Mouse (Mus musculus): ENCODE data around the gene Glrx. TPM values are rescaled to one million over a fixed set of nuclear protein-coding genes. Genes with fewer than 3 reads are reported as not detected.
"Not testable (repeated sequence)": the region's sequence is repeated elsewhere in the genome, so short reads cannot be mapped to it uniquely, and the experiment has no call there.

The Glrx gene
- polyA plus RNA-seq, 1 experiment = 243 TPM

GRCm38 (mm10) chr13:75832697-75833096, 7.0 kb upstream of the Glrx start:
- no peak for DNase-seq (ENCODE audit: low read depth, low spot score)

DNA sequence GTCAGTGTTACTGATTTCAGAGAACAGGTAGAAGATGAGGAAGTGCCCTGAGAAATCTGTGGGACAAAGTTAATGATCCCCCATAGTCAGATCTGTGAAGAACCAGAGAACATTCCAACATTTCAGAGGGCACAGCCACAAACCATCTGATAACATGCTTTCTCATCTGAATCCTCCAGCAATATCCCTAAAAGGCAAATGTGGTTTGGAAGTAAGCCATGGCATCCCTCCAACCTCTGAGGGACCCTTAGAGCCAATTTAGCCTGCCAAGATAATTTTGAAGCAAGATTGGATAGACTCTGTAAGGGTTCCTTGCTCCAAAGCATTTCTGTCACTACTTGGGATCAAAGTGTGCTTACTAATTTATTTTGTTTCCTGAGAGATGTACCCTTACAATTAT, 6.2 kb upstream of the Glrx start:
- no peak for DNase-seq (ENCODE audit: low read depth, low spot score)

DNA sequence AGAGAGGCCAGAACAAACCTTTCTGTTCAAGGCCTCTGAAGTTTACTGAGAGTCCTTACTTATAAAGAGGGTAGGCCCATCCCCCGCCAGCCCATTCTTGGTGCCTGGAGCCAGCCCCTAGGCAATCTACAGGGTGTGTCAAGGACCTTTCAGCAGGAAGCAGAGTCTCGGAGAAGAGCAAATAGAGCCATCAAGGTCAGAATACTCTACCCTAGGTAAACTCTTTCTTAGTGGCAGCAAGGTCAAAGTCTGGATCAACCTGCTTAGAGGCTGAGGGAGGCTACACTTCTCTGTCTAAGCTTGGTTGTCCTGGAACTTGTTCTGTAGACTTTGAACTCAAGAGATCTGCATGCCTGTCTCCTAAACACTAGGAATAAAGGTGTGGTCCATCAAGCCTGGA, 4.2 kb upstream of the Glrx start:
- DNase-seq (ENCODE audit: low read depth, low spot score) = no peak
- 33% methylated on average over 2 of the region's 2 CpGs for WGBS

DNA sequence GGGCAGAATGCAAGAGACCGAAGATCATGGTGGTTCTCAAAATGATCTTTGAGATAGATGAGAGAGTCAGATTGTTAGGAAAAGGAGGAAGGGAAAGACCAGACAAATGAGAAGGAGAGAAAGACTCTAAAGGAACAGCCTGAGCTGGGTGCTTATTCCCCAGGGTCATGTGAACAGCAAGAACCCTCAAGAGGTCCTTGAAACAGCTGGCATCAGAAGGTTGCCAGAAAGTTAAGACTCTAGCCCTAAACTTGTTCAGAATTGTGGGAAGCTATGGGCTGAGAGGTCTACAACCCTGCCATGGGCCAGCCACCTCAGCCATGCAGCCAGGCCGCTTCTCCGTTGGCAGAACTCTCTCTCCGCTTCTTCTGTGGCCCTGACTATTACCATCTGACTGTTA, 1.2 kb upstream of the Glrx start:
- DNase-seq (ENCODE audit: low read depth, low spot score) = no peak
- WGBS = 87% methylated on average over 4 of the region's 4 CpGs

- DNase-seq (ENCODE audit: low read depth, low spot score) = no peak
- WGBS = 9% methylated on average over 6 of the region's 6 CpGs
Observed at GRCm38 (mm10) chr13:75840752-75841285, 1.2 kb downstream of the Glrx start.

DNA sequence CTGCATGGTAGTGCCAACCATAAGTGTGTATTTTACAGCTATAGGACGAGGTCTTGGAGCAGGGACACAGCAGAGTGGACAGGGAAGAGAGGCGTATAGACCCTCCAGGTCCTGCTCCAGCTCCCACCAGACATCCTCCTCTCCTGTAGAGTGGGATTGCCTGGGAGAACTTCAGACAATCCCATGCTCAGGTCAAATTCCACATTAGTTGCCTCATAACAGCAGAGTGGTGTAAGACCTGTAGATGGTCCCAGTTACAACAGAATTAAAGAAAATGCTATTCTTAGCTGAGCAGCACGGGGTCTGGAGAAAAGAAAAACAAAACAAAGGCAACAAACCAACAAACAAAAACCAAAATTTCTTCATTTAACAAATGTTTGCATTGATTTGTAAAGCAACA, 2.3 kb downstream of the Glrx start:
- DNase-seq (ENCODE audit: low read depth, low spot score) = no peak
- 50% methylated on average over 3 of the region's 3 CpGs for WGBS

DNA sequence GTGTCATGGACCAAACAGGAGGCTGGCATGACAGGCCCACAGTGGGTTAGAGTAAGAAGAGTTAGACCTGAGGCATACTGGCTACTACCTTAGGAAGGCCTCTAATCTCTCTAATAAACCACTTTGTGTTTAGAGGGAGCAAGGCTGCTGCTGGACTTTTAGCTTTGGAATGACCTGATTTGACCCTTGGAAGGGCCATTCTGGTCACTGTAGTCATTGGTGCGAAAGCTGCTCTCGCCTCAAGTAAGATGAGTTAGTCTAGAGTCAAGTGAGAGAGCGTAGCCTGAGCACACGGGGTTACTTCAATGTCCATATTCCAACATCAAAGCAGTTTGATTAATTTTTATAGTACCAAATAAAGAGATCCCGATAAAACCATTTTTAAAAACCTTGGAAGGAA, 3.7 kb downstream of the Glrx start:
- DNase-seq (ENCODE audit: low read depth, low spot score) = no peak
- WGBS = 52% methylated on average over 5 of the region's 5 CpGs

GRCm38 (mm10) chr13:75843993-75844683, 4.5 kb downstream of the Glrx start:
- 26% methylated on average over 8 of the region's 8 CpGs for WGBS
- no peak for DNase-seq (ENCODE audit: low read depth, low spot score)

GRCm38 (mm10) chr13:75844833-75845518, 5.3 kb downstream of the Glrx start:
- no peak for DNase-seq (ENCODE audit: low read depth, low spot score)
- WGBS = 81% methylated on average over 2 of the region's 2 CpGs

DNA sequence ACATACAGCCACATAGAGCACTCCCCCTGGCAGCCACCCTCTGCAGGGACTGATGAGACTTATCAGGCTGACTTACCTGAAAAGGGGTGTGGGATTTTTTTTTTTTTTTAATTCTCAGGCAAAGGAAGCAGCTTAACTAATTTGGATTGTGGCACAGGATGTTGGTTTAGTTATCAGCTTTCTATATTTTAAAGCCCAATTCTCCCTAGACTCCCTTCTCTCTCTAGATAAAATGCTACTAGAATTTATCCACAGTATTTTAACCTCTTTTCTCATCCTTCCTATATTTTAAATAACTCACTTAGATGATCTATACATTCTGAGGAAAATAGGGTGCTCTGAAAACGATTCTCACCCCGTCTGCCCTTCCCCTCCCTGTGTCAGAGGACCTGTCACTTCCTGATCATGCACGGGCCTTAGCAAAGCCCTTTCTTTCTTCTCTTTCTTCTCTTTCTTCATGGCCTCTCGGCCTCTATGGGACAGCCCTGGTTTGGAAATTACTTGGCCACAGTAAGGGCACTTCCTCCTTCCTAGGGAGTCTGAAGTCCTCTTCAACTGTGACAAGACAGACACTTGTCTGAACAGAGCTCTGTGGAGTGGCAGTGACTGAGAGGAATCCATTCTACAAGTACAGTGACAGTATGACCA, 6.0 kb downstream of the Glrx start:
- no peak for DNase-seq (ENCODE audit: low read depth, low spot score)
- WGBS = 27% methylated on average over 4 of the region's 4 CpGs

GRCm38 (mm10) chr13:75847027-75847426, 7.4 kb downstream of the Glrx start:
- WGBS = 90% methylated on average over 6 of the region's 6 CpGs
- DNase-seq (ENCODE audit: low read depth, low spot score) = no peak

GRCm38 (mm10) chr13:75852027-75852426, 12.4 kb downstream of the Glrx start:
- 93% methylated on average over 4 of the region's 4 CpGs for WGBS
- no peak for DNase-seq (ENCODE audit: low read depth, low spot score)

- 96% methylated on average over 3 of the region's 3 CpGs for WGBS
- no peak for DNase-seq (ENCODE audit: low read depth, low spot score)
Observed at GRCm38 (mm10) chr13:75853118-75853517, 13.4 kb downstream of the Glrx start.

- 59% methylated on average over 1 of the region's 1 CpGs for WGBS
- DNase-seq (ENCODE audit: low read depth, low spot score) = no peak
Observed at GRCm38 (mm10) chr13:75859264-75859844, 19.7 kb downstream of the Glrx start.

DNA sequence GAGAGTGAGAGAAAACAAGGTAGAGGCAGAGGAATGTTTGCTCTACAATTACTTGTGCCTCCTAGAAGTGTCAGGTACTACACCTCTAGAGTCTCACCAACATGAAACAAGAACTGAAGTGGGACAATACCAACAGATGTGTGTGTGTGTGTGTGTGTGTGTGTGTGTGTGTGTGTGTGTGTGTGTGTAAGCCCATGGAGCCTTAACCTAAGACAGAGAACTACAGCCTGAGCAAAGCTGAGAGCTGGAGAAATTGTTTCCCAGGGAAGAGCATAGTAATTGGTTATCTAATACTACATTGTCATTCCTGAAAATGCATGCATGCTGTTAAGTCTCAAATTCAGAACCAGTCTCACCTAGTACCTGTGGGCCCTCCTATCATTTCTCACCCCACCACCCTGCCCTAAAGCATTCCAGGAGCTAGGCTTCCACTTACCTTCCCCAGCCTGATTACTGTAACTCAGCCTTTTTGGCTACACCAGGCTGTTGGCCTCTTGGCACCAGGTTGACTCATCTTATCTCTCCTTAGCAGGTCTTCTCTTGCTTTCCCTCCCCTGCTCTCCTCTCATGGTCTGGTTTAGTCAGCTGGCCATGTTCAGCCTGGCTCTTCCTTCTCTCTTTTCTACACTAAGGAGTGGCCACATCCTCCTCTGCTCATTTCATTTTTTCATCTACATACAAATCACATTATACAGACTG, 26.0 kb downstream of the Glrx start:
- no peak for DNase-seq (ENCODE audit: low read depth, low spot score)

- DNase-seq (ENCODE audit: low read depth, low spot score) = no peak
- 94% methylated on average over 2 of the region's 2 CpGs for WGBS
Observed at GRCm38 (mm10) chr13:75867876-75868275, 28.2 kb downstream of the Glrx start.

DNA sequence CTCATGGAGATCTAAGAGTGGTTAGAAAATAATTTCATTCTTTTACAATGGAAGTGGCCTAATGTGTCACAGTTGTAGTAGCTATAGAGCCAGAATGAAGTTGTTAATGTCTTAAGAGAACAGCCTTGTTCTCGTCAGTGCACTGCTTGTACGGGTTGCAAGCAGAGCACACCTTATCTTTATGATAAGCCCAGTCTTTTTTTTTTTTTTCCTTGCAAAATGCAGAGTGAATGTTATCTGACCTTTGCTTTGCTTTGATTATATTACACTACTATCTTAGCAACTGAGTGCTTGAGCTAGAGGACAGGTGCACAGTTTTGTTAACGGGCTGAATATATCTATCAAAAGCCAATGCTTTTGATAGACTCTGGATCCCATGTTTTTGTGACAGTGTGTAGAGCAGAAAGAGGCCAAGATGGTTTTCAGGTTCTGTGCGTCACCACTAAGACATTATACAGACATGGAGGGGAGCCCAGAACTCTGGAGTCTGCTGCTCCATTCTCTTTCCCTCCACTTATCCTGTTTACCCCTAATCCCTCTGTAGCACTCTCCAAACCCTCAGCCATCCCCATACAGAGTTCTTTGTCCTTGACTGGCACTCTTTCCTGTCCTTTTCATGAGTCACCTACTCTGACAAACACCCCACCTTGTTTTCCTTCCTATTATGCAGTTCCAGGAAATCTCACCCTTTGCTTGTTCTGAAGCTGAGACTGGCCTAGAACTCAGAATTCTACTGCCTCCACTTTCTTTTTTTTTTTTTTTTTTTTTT, 35.1 kb downstream of the Glrx start:
- WGBS = 45% methylated on average over 4 of the region's 4 CpGs
- DNase-seq (ENCODE audit: low read depth, low spot score) = no peak

GRCm38 (mm10) chr13:75876188-75876587, 36.5 kb downstream of the Glrx start:
- not testable (repeated sequence) for DNase-seq (ENCODE audit: low read depth, low spot score)
- 83% methylated on average over 7 of the region's 7 CpGs for WGBS

DNA sequence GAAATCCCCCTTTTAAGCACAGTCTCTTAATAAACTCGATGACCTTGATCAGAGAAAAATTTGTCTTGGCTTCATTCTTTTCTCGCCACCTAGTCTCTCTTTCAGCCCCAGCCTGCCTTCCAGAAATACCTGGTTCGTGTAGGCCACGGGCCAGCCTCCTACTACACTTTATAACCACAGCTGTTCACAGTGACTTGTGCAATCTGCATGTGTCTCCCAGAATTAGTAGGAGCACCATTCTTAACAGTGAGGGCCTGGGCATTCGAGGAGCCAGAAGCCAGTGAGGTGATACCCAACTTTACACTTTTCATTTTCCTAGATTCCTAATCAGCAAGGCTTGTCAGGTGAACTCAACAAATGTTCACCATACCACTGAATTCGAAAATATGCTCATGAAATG, 36.9 kb downstream of the Glrx start:
- 75% methylated on average over 6 of the region's 6 CpGs for WGBS

More for the DNA sequence above, 36.9 kb downstream of the Glrx start:
- DNase-seq (ENCODE audit: low read depth, low spot score) = no peak

All from large intestine, adult 2 months (tissue).